Mouse (Mus musculus) kidney, embryonic 15.5 days (tissue): Measurements from ENCODE around the gene Gucy2g. TPM values are rescaled to one million over a fixed set of nuclear protein-coding genes. Genes with fewer than 3 reads are reported as not detected.

Source experiments
- ATAC-seq: fragments of 200-750 bp; cut with Nextera tagmentation; replicated peaks from 2 replicates; pipeline ENCODE4 v1.8.0; 2017; ENCODE audit warnings: moderate TSS enrichment; ENCODE audit not compliant: low FRiP score
- H3K27ac ChIP-seq: fragments of 300-500 bp; sonication (generic); 2 replicates; pipeline ENCODE4 v1.5.1; 2015; ENCODE audit warnings: mild to moderate bottlenecking, inconsistent platforms
- H3K27me3 ChIP-seq: fragments of 300-500 bp; sonication (generic); 2 replicates; pipeline ENCODE4 v1.6.1; 2015; ENCODE audit warnings: inconsistent platforms
- H3K36me3 ChIP-seq: fragments of 300-500 bp; sonication (generic); 2 replicates; pipeline ENCODE4 v1.6.1; 2015; ENCODE audit warnings: inconsistent platforms
- H3K4me1 ChIP-seq: fragments of 300-500 bp; sonication (generic); 2 replicates; pipeline ENCODE4 v1.6.1; 2015; ENCODE audit warnings: inconsistent platforms
- H3K4me2 ChIP-seq: fragments of 300-500 bp; sonication (generic); 2 replicates; pipeline ENCODE4 v1.6.1; 2015; ENCODE audit warnings: moderate library complexity, mild to moderate bottlenecking, inconsistent platforms
- H3K4me3 ChIP-seq: fragments of 300-500 bp; sonication (generic); replicated peaks from 2 replicates; pipeline ENCODE4 v1.5.1; 2015; ENCODE audit warnings: mild to moderate bottlenecking, inconsistent platforms
- H3K9ac ChIP-seq: fragments of 300-500 bp; sonication (generic); 2 replicates; pipeline ENCODE4 v1.6.1; 2015; ENCODE audit warnings: mild to moderate bottlenecking, inconsistent platforms
- H3K9me3 ChIP-seq: fragments of 300-500 bp; sonication (generic); replicated peaks from 2 replicates; pipeline ENCODE4 v1.6.1; 2016; ENCODE audit warnings: inconsistent platforms
- WGBS: fragments of 180-500 bp; shearing (Covaris S2); methylation state at CpG from one replicate; pipeline ENCODE4 v1.1.7; 2015; ENCODE audit warnings: mixed read lengths; 5-methylcytosine and 5-hydroxymethylcytosine counted together
- polyA plus RNA-seq: library from polyadenylated mRNA; unstranded; fragments of >200 nt; fragmentation: Nextera tagmentation; extraction: Ambion mirVana; gene quantifications from 2 replicates; pipeline ENCODE4 v1.2.1, GENCODE M21; 2015

Gucy2g gene
- polyA plus RNA-seq, 1 experiment from 2014 or later: 0.04 TPM

DNA sequence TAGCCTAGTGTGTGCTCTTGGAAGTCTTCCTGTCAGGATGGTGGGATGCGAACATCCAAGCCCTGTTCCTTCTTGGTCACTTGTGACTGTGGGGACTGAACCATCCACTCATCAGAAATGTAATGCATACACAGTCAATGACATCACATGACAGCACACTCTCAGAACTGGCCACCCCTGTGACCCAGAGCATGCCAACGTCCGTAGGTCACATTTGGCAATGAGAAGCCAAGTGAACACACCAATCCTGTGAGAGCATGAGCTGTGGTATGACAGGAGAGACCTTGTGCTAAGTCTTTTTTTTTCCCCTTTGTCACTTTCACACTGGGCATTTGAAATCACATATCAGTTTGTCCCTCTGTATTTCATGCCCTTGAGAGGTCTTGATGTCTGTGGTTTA is 45.5 kb downstream of the Gucy2g start:
- no peak for ATAC-seq
- H3K4me1 ChIP-seq: peaks cover 14% of the 10 kb centered on the region; the same call in 1 of the 2 replicates
- H3K27ac ChIP-seq: no peak overlapping the region
- H3K4me2 ChIP-seq: no peak overlapping the region
- H3K9me3 ChIP-seq: no peaks in the 10 kb centered on the region
- 79% methylated on average over 3 of the region's 3 CpGs for WGBS
- H3K36me3 ChIP-seq: no peaks in the 10 kb centered on the region
- H3K9ac ChIP-seq: no peak overlapping the region
- no peaks in the 10 kb centered on the region; the same call in 1 of the 2 replicates for H3K27me3 ChIP-seq
- H3K4me3 ChIP-seq: no peak overlapping the region

DNA sequence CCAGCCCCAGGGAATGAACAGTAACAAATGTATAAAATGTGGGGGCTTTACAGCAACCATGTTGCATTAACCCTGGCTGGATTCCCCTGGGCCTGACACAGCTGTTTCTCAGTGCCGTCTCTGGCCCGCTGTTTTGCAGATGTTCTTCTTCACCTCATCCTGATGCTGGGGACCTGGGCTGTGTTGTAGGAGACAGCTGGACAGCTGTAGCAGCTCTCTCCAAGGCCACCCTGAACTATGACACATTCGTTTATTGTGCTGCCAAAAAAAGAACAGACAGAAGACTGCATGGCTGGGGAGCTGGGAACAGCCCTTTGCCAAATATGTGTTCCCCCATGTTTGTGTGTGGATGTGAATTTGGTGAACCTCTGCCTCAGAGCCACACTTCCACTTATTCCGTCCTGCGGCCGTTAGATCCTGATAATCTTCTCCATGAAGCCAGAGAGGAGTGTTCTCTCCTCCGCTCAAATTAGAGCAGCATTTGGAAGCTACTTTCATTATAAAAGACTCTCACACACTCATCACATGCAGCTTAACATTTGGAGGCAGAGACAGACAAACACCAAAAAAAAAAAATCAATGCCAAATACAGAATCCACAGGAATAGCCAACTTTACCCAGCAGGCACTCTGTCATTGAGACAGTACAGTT is 46.4 kb downstream of the Gucy2g start:
- ATAC-seq: peak; percentile 84
- H3K4me3 ChIP-seq: no peak overlapping the region
- H3K27me3 ChIP-seq: no peaks in the 10 kb centered on the region; the same call in 1 of the 2 replicates
- peaks cover 14% of the 10 kb centered on the region; the same call in 1 of the 2 replicates for H3K4me1 ChIP-seq
- peak overlapping the region; percentile 79 for H3K27ac ChIP-seq
- H3K4me2 ChIP-seq: no peak overlapping the region
- no peak overlapping the region for H3K9ac ChIP-seq
- H3K36me3 ChIP-seq: no peaks in the 10 kb centered on the region
- 47% methylated on average over 7 of the region's 7 CpGs for WGBS
- H3K9me3 ChIP-seq: no peaks in the 10 kb centered on the region

DNA sequence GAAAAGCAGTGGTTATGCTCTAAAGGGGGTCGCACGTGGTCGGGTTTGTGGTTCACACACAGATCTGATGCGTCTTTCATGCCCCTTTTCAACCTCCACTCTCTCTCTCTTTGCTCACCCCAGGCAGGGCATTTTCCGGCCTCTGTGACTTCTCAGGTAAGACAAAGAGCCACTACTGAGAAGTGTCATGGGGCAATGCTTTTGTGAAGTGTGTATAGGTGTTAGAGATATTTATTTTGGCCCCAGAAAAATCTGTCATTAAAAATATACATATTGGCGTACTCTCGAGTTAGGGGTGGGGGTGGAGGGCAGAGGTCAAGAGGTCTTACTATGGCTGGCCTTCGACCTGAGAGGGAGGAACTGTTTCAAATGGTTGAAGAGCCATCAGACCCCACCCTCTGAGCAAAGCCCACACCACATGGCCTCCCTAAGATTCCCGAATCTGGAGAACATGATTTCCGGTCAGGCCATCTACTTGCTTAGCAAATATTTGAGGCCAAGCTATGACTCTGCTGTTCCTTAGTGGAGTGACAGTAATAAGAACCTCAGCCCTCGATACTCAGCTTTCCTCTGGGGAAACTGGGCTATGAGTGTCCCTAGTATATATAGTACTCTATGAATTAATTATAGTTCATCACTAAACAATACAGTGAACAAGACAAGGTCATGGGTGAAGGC is 47.2 kb downstream of the Gucy2g start:
- Histone ChIP-seq H3K9me3 (no peaks in the 10 kb centered on the region), H3K36me3 (no peaks in the 10 kb centered on the region), H3K4me2 (no peak overlapping the region), H3K9ac (no peak overlapping the region), H3K27ac (peak overlapping the region; percentile 79), H3K4me3 (no peak overlapping the region), H3K4me1 (peaks cover 14% of the 10 kb centered on the region; the same call in 1 of the 2 replicates), H3K27me3 (no peaks in the 10 kb centered on the region; the same call in 1 of the 2 replicates)
- WGBS: 69% methylated on average over 11 of the region's 11 CpGs
- ATAC-seq: peak; percentile 57

DNA sequence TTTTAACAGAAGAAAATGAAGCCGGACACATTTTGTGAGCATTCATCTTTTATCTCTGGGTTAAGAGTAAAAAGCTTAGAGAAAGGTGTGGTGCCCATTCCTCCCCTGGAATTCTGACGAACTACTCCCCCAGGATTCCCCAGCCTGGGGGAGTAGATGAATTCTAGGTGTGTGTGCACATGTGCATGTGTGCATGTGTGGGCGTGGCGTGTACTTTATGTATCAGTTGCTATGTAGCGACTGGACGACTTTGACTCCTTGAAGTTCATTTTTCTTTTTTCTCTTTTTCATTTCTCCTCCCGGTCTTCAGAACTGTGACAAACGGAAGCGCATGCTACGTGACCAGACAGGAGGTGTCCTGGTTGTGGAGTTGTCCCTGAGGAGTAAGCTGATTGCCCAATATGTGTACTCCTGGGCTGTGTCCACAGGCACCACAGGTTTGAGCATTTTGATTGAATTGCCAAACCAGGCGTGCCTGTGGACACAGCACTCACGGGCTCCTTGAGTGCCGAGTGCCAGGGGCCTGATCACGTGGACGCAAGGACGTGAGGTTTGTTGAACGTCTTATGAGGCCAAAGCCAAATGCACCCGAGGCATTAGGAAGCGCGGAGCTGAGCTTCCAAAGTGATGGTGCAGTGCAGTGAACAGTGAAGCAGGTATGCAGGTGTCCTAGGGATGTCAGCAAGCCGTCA is 48.6 kb downstream of the Gucy2g start:
- Histone ChIP-seq H3K27ac (peak overlapping the region; percentile 32; the same call in 1 of the 2 replicates), H3K36me3 (no peaks in the 10 kb centered on the region), H3K4me3 (no peak overlapping the region), H3K9me3 (no peaks in the 10 kb centered on the region), H3K9ac (no peak overlapping the region), H3K4me1 (peaks cover 14% of the 10 kb centered on the region; the same call in 1 of the 2 replicates), H3K4me2 (no peak overlapping the region), H3K27me3 (no peaks in the 10 kb centered on the region)
- no peak for ATAC-seq
- 82% methylated on average over 21 of the region's 21 CpGs for WGBS

DNA sequence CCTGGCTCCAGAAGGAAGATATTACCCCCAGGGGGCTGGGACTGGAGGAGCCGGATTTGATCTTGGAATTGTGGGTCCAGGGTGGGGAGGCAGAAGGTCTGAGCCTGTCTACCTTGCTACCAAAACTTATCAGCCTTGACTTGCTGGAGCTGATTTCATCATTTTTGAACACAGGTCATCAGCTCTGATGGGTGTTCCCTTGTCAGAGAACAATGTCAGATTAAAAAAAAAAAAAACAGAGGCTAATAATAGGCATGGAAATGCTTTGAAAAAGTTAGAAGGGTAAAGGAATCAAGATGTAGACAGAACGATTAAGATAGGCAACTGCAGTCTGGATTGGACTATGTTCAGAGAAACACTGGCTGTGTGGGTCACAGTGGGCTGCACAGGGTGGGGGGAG is 49.4 kb downstream of the Gucy2g start:
- Histone ChIP-seq H3K36me3 (no peaks in the 10 kb centered on the region), H3K27me3 (no peaks in the 10 kb centered on the region), H3K9me3 (no peaks in the 10 kb centered on the region), H3K27ac (0 out of 2 replicates have a peak overlapping the region, but pooled peaks have one; percentile 32), H3K4me3 (no peak overlapping the region), H3K4me1 (peaks cover 14% of the 10 kb centered on the region; the same call in 1 of the 2 replicates), H3K4me2 (no peak overlapping the region), H3K9ac (no peak overlapping the region)
- WGBS: 68% methylated on average over 2 of the region's 2 CpGs
- no peak for ATAC-seq

GRCm38 (mm10) chr19:55190065-55190464 is 51.0 kb downstream of the Gucy2g start:
- Histone ChIP-seq H3K27me3 (no peaks in the 10 kb centered on the region), H3K9ac (no peak overlapping the region), H3K4me1 (peaks cover 11% of the 10 kb centered on the region; the same call in 1 of the 2 replicates), H3K4me2 (no peak overlapping the region), H3K36me3 (no peaks in the 10 kb centered on the region), H3K27ac (no peak overlapping the region), H3K4me3 (no peak overlapping the region), H3K9me3 (no peaks in the 10 kb centered on the region)
- ATAC-seq: no peak
- 83% methylated on average over 5 of the region's 5 CpGs for WGBS

DNA sequence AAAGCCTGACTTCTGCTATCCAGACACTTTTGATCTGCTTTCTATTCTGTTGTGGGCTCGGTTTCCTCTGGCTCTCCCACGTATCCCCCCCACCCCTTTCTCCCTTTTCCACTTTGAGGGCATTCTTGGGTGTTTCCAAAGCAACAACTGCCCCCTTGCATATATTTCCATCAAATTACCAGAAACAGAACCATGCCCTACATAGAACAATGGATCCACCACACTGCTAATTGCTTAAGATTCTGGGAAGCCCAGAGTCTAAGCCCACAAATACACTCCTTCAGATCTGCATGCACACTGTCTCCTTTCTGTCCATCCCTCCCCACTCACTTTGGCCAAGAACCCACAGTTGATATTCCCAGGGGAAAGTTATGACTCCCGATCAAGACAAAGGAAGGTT is 55.4 kb downstream of the Gucy2g start:
- ATAC-seq: no peak
- no peak overlapping the region for H3K4me2 ChIP-seq
- H3K4me1 ChIP-seq: no peaks in the 10 kb centered on the region
- H3K9ac ChIP-seq: no peak overlapping the region
- H3K4me3 ChIP-seq: no peak overlapping the region
- no peaks in the 10 kb centered on the region for H3K36me3 ChIP-seq
- no peaks in the 10 kb centered on the region for H3K9me3 ChIP-seq
- no peaks in the 10 kb centered on the region for H3K27me3 ChIP-seq
- H3K27ac ChIP-seq: no peak overlapping the region
- 60% methylated on average over 3 of the region's 3 CpGs for WGBS

GRCm38 (mm10) chr19:55185074-55185473 is 56.0 kb downstream of the Gucy2g start:
- no peak for ATAC-seq
- Histone ChIP-seq H3K27ac (no peak overlapping the region), H3K36me3 (no peaks in the 10 kb centered on the region), H3K4me1 (no peaks in the 10 kb centered on the region), H3K9ac (no peak overlapping the region), H3K27me3 (no peaks in the 10 kb centered on the region), H3K9me3 (no peaks in the 10 kb centered on the region), H3K4me2 (no peak overlapping the region), H3K4me3 (no peak overlapping the region)
- 64% methylated on average over 7 of the region's 7 CpGs for WGBS

- H3K27me3 ChIP-seq: no peaks in the 10 kb centered on the region
- no peaks in the 10 kb centered on the region for H3K36me3 ChIP-seq
- no peak overlapping the region for H3K9ac ChIP-seq
- H3K9me3 ChIP-seq: no peaks in the 10 kb centered on the region
- 69% methylated on average over 7 of the region's 7 CpGs for WGBS
- ATAC-seq: no peak
- no peak overlapping the region for H3K4me3 ChIP-seq
- no peak overlapping the region for H3K4me2 ChIP-seq
- H3K27ac ChIP-seq: no peak overlapping the region
- H3K4me1 ChIP-seq: no peaks in the 10 kb centered on the region
Measured at GRCm38 (mm10) chr19:55184442-55184841, 56.6 kb downstream of the Gucy2g start.

- ATAC-seq: no peak
- Histone ChIP-seq H3K9ac (no peak within 1 kb of the TSS), H3K4me1 (no peaks in the 10 kb centered on the region), H3K4me2 (no peak within 1 kb of the TSS), H3K36me3 (no peaks in the 10 kb centered on the region), H3K4me3 (no peak within 1 kb of the TSS), H3K27me3 (no peaks in the 10 kb centered on the region), H3K9me3 (no peaks in the 10 kb centered on the region), H3K27ac (no peak within 1 kb of the TSS)
- WGBS: 85% methylated on average over 5 of the region's 5 CpGs
Measured at GRCm38 (mm10) chr19:55180433-55180832, 60.6 kb downstream of the Gucy2g start, which contains the start of gene Tectb. Tectb (plus strand) TSS chr19:55180733.

- Histone ChIP-seq H3K4me2 (no peak overlapping the region), H3K4me3 (no peak overlapping the region), H3K9ac (no peak overlapping the region), H3K4me1 (no peaks in the 10 kb centered on the region), H3K27me3 (no peaks in the 10 kb centered on the region), H3K9me3 (no peaks in the 10 kb centered on the region), H3K27ac (no peak overlapping the region), H3K36me3 (no peaks in the 10 kb centered on the region)
- 88% methylated on average over 3 of the region's 3 CpGs for WGBS
- ATAC-seq: no peak
Measured at GRCm38 (mm10) chr19:55177143-55177542, 63.9 kb downstream of the Gucy2g start.

- Histone ChIP-seq H3K4me2 (no peak overlapping the region), H3K27ac (no peak overlapping the region), H3K36me3 (no peaks in the 10 kb centered on the region), H3K27me3 (no peaks in the 10 kb centered on the region), H3K9me3 (peaks cover 6% of the 10 kb centered on the region; the same call in 1 of the 2 replicates), H3K9ac (no peak overlapping the region), H3K4me1 (no peaks in the 10 kb centered on the region), H3K4me3 (no peak overlapping the region)
- WGBS: 18% methylated on average over 1 of the region's 1 CpGs
- no peak for ATAC-seq
Measured at GRCm38 (mm10) chr19:55171585-55171984, 69.5 kb downstream of the Gucy2g start.
